21 mouse cellular contexts compared by ENCODE assay signal in the genomic region with DNA sequence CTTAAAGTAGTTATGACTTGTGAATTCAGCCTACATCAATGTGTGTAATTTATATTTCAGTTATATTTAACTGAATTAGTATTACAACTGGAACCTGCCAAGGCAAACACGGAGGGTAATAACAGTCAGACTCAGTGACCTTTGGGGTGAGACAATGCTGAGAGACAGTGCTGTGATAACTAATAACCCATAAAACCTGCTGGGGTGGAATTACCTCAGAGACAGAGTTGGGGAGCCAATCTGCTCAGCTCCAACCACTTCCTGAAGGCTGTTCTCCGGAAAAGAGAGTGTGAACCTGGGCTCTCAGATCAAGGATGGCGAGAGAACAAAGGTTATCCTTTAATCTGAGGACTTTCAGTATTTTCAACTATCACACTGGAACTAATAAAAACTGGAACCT. TPM values are rescaled to one million over a fixed set of nuclear protein-coding genes. Genes with fewer than 3 reads are reported as not detected.
"Had no signal": no experiment of that assay in that cellular context is flagged by ENCODE, and none has a peak within 500 bp of the region (broad histone marks: within the 10 kb centered on the region; RNA-seq: fewer than 3 reads in every experiment).

No protein-coding gene starts in this region.

- H3K36me3 ChIP-seq: lung, embryonic 15.5 days; midbrain, embryonic 10.5 days; midbrain, embryonic 12.5 days; neural tube, embryonic 13.5 days; neural tube, embryonic 15.5 days had no signal

- DNase-seq: liver, postnatal 0 days; lung, adult 2 months; lung, postnatal 14 days; lung, postnatal 36 days; midbrain, embryonic 14.5 days; retina, postnatal 1 day; right cerebral cortex, adult 18-20 months; right cerebral cortex, postnatal 25 days; right cerebral cortex, postnatal 4 days; spleen, adult 18-20 months; thymus, adult 18-20 months; thymus, postnatal 14 days; thymus, postnatal 36 days had no signal

- H3K9ac ChIP-seq: liver, postnatal 0 days; lung, embryonic 15.5 days; midbrain, embryonic 12.5 days; neural tube, embryonic 13.5 days; neural tube, embryonic 15.5 days had no signal

- H3K4me3 ChIP-seq: lung, embryonic 15.5 days; midbrain, embryonic 10.5 days; midbrain, embryonic 12.5 days; myocyte; neural tube, embryonic 13.5 days; neural tube, embryonic 15.5 days had no signal

- H3K27ac ChIP-seq: lung, embryonic 15.5 days; midbrain, embryonic 10.5 days; midbrain, embryonic 12.5 days; neural tube, embryonic 13.5 days; neural tube, embryonic 15.5 days had no signal

- H3K4me2 ChIP-seq: lung, embryonic 15.5 days; midbrain, embryonic 12.5 days; neural tube, embryonic 13.5 days; neural tube, embryonic 15.5 days had no signal

- H3K9me3 ChIP-seq: lung, embryonic 15.5 days; midbrain, embryonic 10.5 days; midbrain, embryonic 12.5 days; neural tube, embryonic 13.5 days; neural tube, embryonic 15.5 days had no signal

- H3K4me1 ChIP-seq: lung, embryonic 15.5 days; midbrain, embryonic 10.5 days; midbrain, embryonic 12.5 days; neural tube, embryonic 13.5 days; neural tube, embryonic 15.5 days had no signal

- H3K27me3 ChIP-seq: lung, embryonic 15.5 days; neural tube, embryonic 13.5 days; neural tube, embryonic 15.5 days had no signal

- ATAC-seq: liver, postnatal 0 days; lung, postnatal 0 days; midbrain, embryonic 16.5 days had no signal

RNA-seq across cellular contexts. Expression of a gene that starts 54.4 kb away (rescaled TPM):
- polyA plus RNA-seq: lung, adult 2 months; lung, embryonic 15.5 days; lung, postnatal 0 days; myocyte had no signal
